Mouse (Mus musculus): Measurements from ENCODE around the gene Zfp444. TPM values are rescaled to one million over a fixed set of nuclear protein-coding genes. Genes with fewer than 3 reads are reported as not detected.

Gene Zfp444
- 49.9 and 54.0 TPM in 2 replicates for polyA plus RNA-seq (2014; fragmentation: Nextera tagmentation; extraction: Ambion mirVana)

DNA sequence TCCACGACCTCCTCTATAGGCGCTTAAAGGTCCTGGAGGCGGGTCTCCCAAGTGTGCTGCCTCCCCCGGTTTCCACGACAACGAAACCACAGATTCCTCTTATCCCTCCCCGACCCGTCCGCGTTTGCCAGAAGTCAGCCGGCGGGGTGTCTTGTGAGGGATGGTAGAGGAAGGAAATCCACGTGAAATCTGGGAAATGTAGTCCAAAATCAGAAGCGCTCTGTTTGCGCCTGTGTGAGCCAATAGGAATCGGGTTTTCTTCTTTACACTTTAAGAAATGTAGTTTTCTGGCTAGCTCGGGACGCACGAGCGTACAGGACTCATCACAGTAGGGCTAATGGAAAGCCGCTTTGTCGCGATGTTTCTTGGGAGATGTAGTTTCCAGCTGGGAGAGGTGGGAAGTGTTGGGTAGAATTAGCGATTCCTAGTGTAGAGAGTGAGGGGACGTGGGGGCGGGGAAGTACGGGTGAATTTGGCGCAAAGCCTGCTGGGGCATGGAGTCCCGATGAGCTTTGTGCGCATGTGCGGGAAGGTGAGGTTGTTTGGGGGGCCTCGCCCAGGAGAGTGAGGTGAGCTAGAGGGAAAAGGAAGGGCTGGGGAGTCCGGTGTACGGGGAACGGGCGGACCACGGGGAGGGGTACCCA is at the start of gene Zfp444:
TSS of gene Zfp444 (plus strand) at position 221 of the 644 bp plus-strand sequence.
- H3K9ac ChIP-seq (ENCODE audit: low read length), result peak within 1 kb of the TSS; percentile 64
- H3K4me3 ChIP-seq (ENCODE audit: low read depth, low read length), result peak within 1 kb of the TSS; percentile 51
- under 1% methylated on average over 37 of the region's 37 CpGs for WGBS
- DNase-seq (ENCODE audit: low spot score), result peak; percentile 97
- no peaks in the 10 kb centered on the region for H3K9me3 ChIP-seq (ENCODE audit: control insufficient read depth, low read length)
- H3K4me2 ChIP-seq (ENCODE audit: low read length), result peak within 1 kb of the TSS; percentile 94
- peaks cover 14% of the 10 kb centered on the region for H3K4me1 ChIP-seq (replicated peaks; ENCODE audit: control insufficient read depth, insufficient read depth, low read length)
- peak within 1 kb of the TSS; percentile 77 for H3K27ac ChIP-seq (ENCODE audit: low read depth)
- H3K36me3 ChIP-seq (ENCODE audit: control insufficient read depth, insufficient read depth, low read length), result peaks cover 9% of the 10 kb centered on the region; the same call in 1 of the 2 replicates
- ATAC-seq (replicated peaks; ENCODE audit: low FRiP score, low TSS enrichment, low read depth), result peak; percentile 95
- H3K27me3 ChIP-seq (replicated peaks; ENCODE audit: control insufficient read depth, insufficient read depth, low read length), result no peaks in the 10 kb centered on the region

- Histone ChIP-seq H3K27ac (ENCODE audit: low read depth) (no peak overlapping the region), H3K9me3 (ENCODE audit: control insufficient read depth, low read length) (peaks cover 7% of the 10 kb centered on the region; the same call in 1 of the 2 replicates), H3K27me3 (replicated peaks; ENCODE audit: control insufficient read depth, insufficient read depth, low read length) (no peaks in the 10 kb centered on the region), H3K9ac (ENCODE audit: low read length) (no peak overlapping the region), H3K4me2 (ENCODE audit: low read length) (no peak overlapping the region), H3K36me3 (ENCODE audit: control insufficient read depth, insufficient read depth, low read length) (peaks cover 6% of the 10 kb centered on the region), H3K4me3 (ENCODE audit: low read depth, low read length) (no peak overlapping the region), H3K4me1 (replicated peaks; ENCODE audit: control insufficient read depth, insufficient read depth, low read length) (no peaks in the 10 kb centered on the region)
- ATAC-seq (replicated peaks; ENCODE audit: low FRiP score, low TSS enrichment, low read depth) (peak; percentile 69), DNase-seq (ENCODE audit: low spot score) (peak; percentile 75)
- WGBS, result 35% methylated on average over 7 of the region's 7 CpGs
Observed at GRCm38 (mm10) chr7:6126690-6127448, 45.2 kb upstream of the Zfp444 start.

DNA sequence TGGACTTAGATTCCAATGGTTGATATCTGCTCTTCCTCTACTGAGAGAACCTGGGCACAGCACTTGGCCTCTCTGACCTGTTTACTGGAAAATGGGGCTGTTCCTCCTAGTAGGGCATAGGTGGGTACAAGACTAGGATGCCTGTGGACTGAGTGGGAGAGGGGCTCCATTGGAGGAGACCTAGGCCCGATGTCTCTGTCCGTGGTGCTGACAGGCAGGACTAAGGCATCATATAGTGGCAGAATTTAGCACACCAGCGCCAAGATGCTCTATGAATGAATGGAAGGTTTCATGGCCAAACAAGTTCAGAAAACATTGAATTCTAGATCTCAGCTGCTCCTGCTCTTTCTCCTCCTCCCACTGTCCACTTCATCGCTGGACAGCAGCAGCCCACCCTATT is 41.7 kb upstream of the Zfp444 start:
- no peak for DNase-seq (ENCODE audit: low spot score)
- ATAC-seq (replicated peaks; ENCODE audit: low FRiP score, low TSS enrichment, low read depth), result no peak
- Histone ChIP-seq H3K4me3 (ENCODE audit: low read depth, low read length) (no peak overlapping the region), H3K4me1 (replicated peaks; ENCODE audit: control insufficient read depth, insufficient read depth, low read length) (no peaks in the 10 kb centered on the region), H3K9me3 (ENCODE audit: control insufficient read depth, low read length) (peaks cover 23% of the 10 kb centered on the region), H3K27ac (ENCODE audit: low read depth) (no peak overlapping the region), H3K36me3 (ENCODE audit: control insufficient read depth, insufficient read depth, low read length) (peaks cover 39% of the 10 kb centered on the region), H3K27me3 (replicated peaks; ENCODE audit: control insufficient read depth, insufficient read depth, low read length) (no peaks in the 10 kb centered on the region), H3K4me2 (ENCODE audit: low read length) (no peak overlapping the region), H3K9ac (ENCODE audit: low read length) (no peak overlapping the region)
- 30% methylated on average over 4 of the region's 4 CpGs for WGBS

DNA sequence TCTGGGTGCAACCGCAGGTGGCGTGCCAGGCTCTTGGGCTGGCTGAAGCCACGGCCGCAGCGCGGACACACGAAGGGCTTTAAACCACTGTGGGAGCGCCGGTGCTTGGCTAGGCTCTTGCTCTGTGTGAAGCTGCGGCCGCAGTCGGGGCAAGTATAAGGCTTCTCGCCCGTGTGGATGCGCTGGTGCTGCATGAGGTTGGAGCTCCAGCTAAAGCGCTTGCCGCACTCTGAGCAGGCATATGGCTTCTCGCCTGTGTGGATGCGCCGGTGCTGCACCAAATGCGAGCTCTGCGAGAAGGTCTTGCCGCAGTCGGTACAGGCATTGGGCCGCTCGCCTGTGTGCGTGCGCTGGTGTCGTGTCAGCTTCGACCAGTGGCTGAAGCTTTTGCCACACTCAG is 39.4 kb upstream of the Zfp444 start:
- no peak for ATAC-seq (replicated peaks; ENCODE audit: low FRiP score, low TSS enrichment, low read depth)
- Histone ChIP-seq H3K36me3 (ENCODE audit: control insufficient read depth, insufficient read depth, low read length) (peaks cover 45% of the 10 kb centered on the region), H3K27ac (ENCODE audit: low read depth) (no peak overlapping the region), H3K4me2 (ENCODE audit: low read length) (no peak overlapping the region), H3K27me3 (replicated peaks; ENCODE audit: control insufficient read depth, insufficient read depth, low read length) (no peaks in the 10 kb centered on the region), H3K9me3 (ENCODE audit: control insufficient read depth, low read length) (peaks cover 23% of the 10 kb centered on the region), H3K4me1 (replicated peaks; ENCODE audit: control insufficient read depth, insufficient read depth, low read length) (no peaks in the 10 kb centered on the region), H3K9ac (ENCODE audit: low read length) (no peak overlapping the region), H3K4me3 (ENCODE audit: low read depth, low read length) (no peak overlapping the region)
- WGBS, result 78% methylated on average over 30 of the region's 30 CpGs
- no peak for DNase-seq (ENCODE audit: low spot score)

GRCm38 (mm10) chr7:6136497-6136896 is 35.5 kb upstream of the Zfp444 start:
- Histone ChIP-seq H3K27me3 (replicated peaks; ENCODE audit: control insufficient read depth, insufficient read depth, low read length) (no peaks in the 10 kb centered on the region), H3K9ac (ENCODE audit: low read length) (no peak overlapping the region), H3K36me3 (ENCODE audit: control insufficient read depth, insufficient read depth, low read length) (peaks cover 54% of the 10 kb centered on the region), H3K27ac (ENCODE audit: low read depth) (no peak overlapping the region), H3K4me2 (ENCODE audit: low read length) (no peak overlapping the region), H3K4me3 (ENCODE audit: low read depth, low read length) (no peak overlapping the region), H3K4me1 (replicated peaks; ENCODE audit: control insufficient read depth, insufficient read depth, low read length) (no peaks in the 10 kb centered on the region), H3K9me3 (ENCODE audit: control insufficient read depth, low read length) (peaks cover 19% of the 10 kb centered on the region)
- no peak for ATAC-seq (replicated peaks; ENCODE audit: low FRiP score, low TSS enrichment, low read depth)
- DNase-seq (ENCODE audit: low spot score), result no peak

- no peaks in the 10 kb centered on the region for H3K9me3 ChIP-seq (ENCODE audit: control insufficient read depth, low read length)
- ATAC-seq (replicated peaks; ENCODE audit: low FRiP score, low TSS enrichment, low read depth), result no peak
- no peaks in the 10 kb centered on the region for H3K27me3 ChIP-seq (replicated peaks; ENCODE audit: control insufficient read depth, insufficient read depth, low read length)
- H3K4me3 ChIP-seq (ENCODE audit: low read depth, low read length), result no peak overlapping the region
- WGBS, result 66% methylated on average over 3 of the region's 3 CpGs
- peaks cover 32% of the 10 kb centered on the region; the same call in 1 of the 2 replicates for H3K36me3 ChIP-seq (ENCODE audit: control insufficient read depth, insufficient read depth, low read length)
- DNase-seq (ENCODE audit: low spot score), result no peak
- H3K9ac ChIP-seq (ENCODE audit: low read length), result no peak overlapping the region
- no peaks in the 10 kb centered on the region for H3K4me1 ChIP-seq (replicated peaks; ENCODE audit: control insufficient read depth, insufficient read depth, low read length)
- no peak overlapping the region for H3K27ac ChIP-seq (ENCODE audit: low read depth)
- H3K4me2 ChIP-seq (ENCODE audit: low read length), result no peak overlapping the region
Observed at GRCm38 (mm10) chr7:6139295-6139694, 32.7 kb upstream of the Zfp444 start.

- peaks cover 2% of the 10 kb centered on the region; the same call in 1 of the 2 replicates for H3K4me1 ChIP-seq (replicated peaks; ENCODE audit: control insufficient read depth, insufficient read depth, low read length)
- WGBS, result 84% methylated on average over 2 of the region's 2 CpGs
- H3K27ac ChIP-seq (ENCODE audit: low read depth), result no peak overlapping the region
- ATAC-seq (replicated peaks; ENCODE audit: low FRiP score, low TSS enrichment, low read depth), result no peak
- H3K4me3 ChIP-seq (ENCODE audit: low read depth, low read length), result no peak overlapping the region
- no peaks in the 10 kb centered on the region for H3K27me3 ChIP-seq (replicated peaks; ENCODE audit: control insufficient read depth, insufficient read depth, low read length)
- no peak overlapping the region for H3K4me2 ChIP-seq (ENCODE audit: low read length)
- H3K9ac ChIP-seq (ENCODE audit: low read length), result no peak overlapping the region
- H3K36me3 ChIP-seq (ENCODE audit: control insufficient read depth, insufficient read depth, low read length), result peaks cover 17% of the 10 kb centered on the region; the same call in 1 of the 2 replicates
- no peak for DNase-seq (ENCODE audit: low spot score)
- H3K9me3 ChIP-seq (ENCODE audit: control insufficient read depth, low read length), result no peaks in the 10 kb centered on the region
Observed at GRCm38 (mm10) chr7:6143991-6144531, 28.0 kb upstream of the Zfp444 start.

GRCm38 (mm10) chr7:6145423-6146188 is 26.4 kb upstream of the Zfp444 start:
- WGBS, result 87% methylated on average over 8 of the region's 8 CpGs
- Histone ChIP-seq H3K27ac (ENCODE audit: low read depth) (peak overlapping the region; percentile 29; the same call in 1 of the 2 replicates), H3K9me3 (ENCODE audit: control insufficient read depth, low read length) (no peaks in the 10 kb centered on the region), H3K9ac (ENCODE audit: low read length) (no peak overlapping the region), H3K4me3 (ENCODE audit: low read depth, low read length) (no peak overlapping the region), H3K36me3 (ENCODE audit: control insufficient read depth, insufficient read depth, low read length) (peaks cover 6% of the 10 kb centered on the region; the same call in 1 of the 2 replicates), H3K27me3 (replicated peaks; ENCODE audit: control insufficient read depth, insufficient read depth, low read length) (no peaks in the 10 kb centered on the region), H3K4me1 (replicated peaks; ENCODE audit: control insufficient read depth, insufficient read depth, low read length) (peaks cover 2% of the 10 kb centered on the region; the same call in 1 of the 2 replicates), H3K4me2 (ENCODE audit: low read length) (no peak overlapping the region)
- DNase-seq (ENCODE audit: low spot score) (no peak), ATAC-seq (replicated peaks; ENCODE audit: low FRiP score, low TSS enrichment, low read depth) (peak; percentile 17; the same call in 1 of the 2 replicates)

Data from intestine, embryonic 14.5 days (tissue).